Mouse (Mus musculus) monocyte, adult 5-6 weeks (primary cell): Measurements from ENCODE around the gene Bicd2. TPM values are rescaled to one million over a fixed set of nuclear protein-coding genes. Genes with fewer than 3 reads are reported as not detected.

Source experiments
- ATAC-seq: fragments of 153-309, 156-312 bp; replicated peaks from 2 replicates; pipeline ENCODE4 v1.8.0; 2017; ENCODE audit warnings: mild to moderate bottlenecking; ENCODE audit not compliant: low TSS enrichment, insufficient number of reproducible peaks, severe bottlenecking, poor library complexity, low FRiP score
- total RNA-seq: library from RNA; stranded (forward); fragments of 200-1000, 200-491, 200-594 nt; gene quantifications from 3 replicates; pipeline ENCODE4 v1.2.3, GENCODE M21; 2017

Bicd2 gene
- total RNA-seq, 1 experiment from 2014 or later, result 24.4 TPM

DNA sequence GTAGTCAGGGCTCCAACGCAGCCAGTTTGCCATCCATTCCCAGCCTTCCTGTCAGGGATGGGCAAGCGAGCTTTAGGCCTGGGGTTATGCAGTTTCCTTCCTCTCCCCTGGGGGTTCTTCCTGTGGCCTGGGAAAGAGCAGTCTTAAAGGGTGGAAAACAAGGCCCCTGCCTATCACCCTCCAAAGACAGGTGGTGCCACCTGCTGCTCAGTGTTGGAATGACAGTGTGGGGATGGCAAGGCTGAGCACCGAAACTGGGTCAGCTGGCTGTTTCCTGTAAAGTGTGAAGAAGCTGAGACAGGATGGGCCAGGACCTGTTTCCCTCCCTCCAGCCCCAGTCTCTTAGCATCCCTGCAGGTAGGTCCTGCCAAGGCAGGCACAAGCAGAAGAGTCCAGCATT lies 39.8 kb downstream of the Bicd2 start:
- peak; percentile 76 for ATAC-seq

DNA sequence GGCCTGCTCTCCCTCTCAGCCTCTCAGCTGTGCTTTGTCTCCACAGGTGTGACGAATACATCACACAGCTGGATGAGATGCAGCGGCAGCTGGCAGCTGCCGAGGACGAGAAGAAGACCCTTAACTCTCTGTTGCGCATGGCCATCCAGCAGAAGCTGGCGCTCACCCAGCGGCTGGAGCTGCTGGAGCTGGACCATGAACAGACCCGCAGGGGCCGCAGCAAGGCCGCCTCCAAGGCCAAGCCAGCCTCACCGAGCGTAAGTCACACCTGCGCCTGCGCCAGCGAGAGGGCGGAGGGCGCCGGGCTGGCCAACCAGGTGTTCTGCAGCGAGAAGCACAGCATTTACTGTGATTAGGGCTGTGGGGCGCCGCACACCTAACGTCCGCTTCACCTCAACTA lies 41.6 kb downstream of the Bicd2 start:
- no peak for ATAC-seq

DNA sequence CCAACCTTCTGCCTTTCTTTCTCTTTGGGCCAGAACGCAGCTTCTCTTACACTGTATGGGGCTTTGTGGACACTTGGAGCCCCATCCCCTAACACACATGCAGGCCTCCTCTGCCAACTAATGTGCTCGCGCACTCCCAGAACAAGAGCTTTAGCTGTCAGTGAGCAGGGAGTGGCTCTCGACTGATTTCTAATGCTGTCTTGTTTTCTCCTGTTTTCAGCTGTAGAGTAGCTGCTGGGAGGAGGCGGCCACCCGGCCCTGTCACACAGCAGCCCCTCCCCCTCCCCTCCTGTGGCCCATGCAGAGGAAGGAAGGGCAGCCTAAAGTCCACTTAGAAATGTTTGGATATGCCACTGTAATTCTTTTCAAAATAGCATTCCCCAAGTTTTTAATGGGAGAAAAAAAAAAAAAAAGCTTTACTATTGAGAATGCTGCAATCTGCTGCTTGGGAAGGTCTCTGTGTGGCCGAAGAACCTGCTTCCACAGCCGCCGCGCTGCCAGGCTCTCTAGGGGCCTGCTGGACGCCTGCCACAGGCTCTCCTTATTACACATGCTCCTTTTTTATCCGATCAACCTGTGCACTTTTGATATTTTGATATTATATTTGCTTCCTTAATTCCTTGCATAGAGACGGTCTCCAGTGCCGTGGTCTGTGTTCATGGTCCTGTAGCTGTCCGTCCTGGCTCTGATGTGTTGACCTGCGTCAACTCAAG lies 43.5 kb downstream of the Bicd2 start:
- ATAC-seq, result no peak

DNA sequence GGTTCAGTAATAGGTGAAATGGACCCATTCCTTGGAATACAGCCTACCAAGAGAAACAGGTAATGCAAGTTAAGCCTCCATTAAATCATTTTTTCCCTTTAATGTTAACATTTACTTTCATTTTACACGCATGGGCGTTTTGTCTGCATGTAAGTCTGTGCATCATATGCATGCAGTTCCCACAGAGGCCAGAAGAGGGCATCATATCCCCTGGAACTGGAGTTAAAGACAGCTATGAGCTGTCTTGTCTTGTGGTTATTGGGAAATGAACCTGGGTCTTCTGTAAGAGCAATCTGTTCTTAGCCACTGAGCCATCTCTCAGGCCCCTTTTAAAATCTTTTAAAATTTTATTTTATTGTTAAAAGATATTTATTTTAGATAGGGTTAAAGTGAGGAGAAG lies 50.0 kb downstream of the Bicd2 start:
- ATAC-seq, result no peak

DNA sequence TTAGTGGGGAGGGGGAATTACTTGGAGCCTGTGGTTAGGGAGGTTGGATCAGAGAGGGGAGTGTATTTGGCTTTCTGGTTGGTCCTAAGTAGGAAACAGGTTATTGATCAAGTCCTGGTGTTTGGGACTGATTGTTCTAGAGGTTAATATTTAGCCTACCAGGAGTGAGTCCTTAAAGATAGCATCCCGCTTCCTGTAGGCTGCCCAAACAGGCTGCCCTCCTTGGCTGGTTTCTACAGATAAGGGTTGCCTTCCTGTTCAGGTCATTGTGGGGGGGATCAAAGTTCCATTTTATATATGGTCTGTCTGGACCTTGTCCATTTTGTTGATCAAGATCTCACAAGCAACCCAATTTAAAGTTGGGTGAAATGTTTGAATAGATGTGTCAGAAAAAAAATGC lies 52.2 kb downstream of the Bicd2 start:
- ATAC-seq, result no peak

DNA sequence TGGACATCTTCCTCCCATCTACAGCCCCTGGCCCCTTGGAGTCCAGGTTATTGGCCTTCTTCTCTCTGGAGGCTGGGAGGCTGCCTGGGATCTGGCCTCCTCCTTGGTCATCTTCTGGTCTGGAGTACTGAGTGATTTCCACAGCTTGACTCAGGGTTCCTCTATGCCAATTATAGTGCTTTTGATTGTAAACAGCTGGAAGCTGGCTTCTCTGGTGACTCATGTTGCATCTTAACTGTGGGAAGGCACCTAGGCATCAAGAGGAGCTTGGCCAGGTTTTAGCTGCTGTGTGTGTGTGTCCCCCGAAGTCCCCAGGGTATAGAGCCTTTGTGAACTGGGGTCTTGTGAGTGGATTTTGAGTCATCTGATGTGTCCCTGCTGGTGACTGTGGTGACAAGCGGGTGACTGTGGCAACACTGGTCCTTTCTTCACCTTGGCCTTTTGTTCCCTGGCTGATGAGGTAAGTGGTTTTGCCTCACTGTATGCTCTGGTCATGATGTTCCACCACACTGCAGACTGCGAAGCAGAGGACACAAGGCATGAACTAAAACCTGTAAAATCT lies 53.6 kb downstream of the Bicd2 start:
- no peak for ATAC-seq

DNA sequence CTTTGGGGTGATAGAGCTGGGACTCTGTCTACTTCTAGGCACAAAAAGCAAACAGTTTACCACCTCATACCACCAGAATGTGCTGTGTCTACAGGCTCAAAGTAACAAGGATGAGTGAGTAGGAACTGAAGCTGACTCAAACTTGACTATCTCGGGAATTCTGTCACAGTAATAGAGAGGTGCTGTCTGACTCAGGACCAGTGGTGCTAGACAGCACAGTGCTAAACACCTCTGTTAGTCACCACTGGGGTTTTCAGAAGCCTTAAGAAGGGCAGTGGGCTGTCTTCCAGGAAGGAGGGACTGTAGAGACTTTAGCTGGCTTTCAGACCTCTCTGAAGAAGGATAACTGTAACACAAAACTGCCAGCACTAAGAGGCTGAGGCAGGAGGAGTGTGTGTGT lies 55.4 kb downstream of the Bicd2 start:
- no peak for ATAC-seq

DNA sequence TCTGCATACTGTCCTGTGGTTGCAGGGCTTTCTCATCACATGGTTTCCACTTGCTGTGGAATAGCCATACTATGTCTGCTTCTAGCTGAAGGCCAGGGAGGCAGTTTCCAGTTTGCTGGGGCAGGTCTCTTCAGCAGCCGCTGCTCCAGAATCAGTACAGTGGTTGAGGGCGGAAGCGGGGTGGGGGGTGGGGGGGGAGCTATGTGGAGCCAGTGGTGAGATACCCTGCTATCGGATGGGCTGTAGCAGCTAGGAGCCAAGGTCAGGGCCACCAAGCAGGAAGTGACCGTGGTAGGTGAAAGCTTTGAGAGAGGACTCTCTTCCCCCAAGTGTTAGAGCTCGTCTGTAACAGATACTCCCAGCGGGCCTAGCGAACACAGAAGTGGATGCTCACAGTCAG lies 56.8 kb downstream of the Bicd2 start:
- ATAC-seq, result no peak

DNA sequence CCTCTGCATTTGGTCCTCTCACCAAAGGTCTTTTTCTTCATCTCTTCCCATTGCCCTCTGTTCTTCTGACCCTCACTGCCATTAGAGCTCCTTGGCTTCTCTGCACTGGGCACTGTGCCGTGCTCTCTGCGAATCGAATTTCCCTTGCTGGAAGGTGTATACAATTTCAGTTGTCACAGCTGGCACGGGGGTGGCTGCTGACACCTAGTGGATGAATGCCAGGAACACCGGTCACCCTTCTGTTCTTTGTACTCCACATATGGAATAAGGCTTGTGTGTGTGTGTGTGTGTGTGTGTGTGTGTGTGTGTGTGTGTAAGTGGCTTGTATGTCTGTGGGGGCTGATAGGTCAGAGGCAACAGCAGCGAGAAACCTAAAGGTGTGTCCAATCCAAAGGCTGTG lies 58.8 kb downstream of the Bicd2 start:
- no peak for ATAC-seq

DNA sequence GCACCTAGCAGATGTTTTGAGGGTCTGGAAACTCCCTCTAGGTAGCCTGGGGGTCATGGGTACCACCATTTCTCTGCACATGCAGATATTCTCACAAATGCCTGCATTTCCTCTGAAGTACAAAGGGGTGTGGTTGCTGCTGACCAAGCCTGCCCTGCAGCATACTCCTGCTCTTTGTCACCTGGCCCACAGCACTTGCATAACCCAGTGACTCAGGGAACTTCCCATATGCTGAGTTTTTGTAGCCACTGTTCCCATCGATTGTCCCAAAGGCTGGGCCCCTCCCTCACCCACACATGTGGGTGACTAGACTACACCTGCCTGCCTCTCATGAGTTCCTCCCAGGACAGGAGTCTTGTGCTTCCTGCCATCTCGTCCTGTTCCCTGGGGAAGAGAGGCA lies 61.2 kb downstream of the Bicd2 start:
- ATAC-seq, result 0 out of 2 replicates have a peak, but pooled peaks have one; percentile 19

DNA sequence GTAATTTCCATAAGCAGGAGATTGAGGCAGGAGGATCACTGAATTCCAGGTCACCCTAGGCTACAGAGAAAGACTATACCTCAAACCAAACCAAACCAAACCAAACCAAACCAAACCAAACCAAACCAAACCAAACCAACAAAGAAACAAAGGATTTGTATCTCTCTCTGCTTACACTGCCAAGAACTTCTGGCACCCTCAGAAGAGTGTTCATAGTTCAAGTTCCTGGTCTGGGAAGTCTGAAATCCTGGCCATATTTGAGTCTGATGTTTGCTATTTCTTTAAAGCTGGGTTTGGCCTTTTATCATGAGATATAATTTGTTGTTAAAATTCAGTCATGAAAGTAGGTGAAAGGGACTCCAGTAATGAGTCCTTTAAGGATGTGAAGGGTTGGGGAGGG lies 66.4 kb downstream of the Bicd2 start:
- ATAC-seq, result no peak

DNA sequence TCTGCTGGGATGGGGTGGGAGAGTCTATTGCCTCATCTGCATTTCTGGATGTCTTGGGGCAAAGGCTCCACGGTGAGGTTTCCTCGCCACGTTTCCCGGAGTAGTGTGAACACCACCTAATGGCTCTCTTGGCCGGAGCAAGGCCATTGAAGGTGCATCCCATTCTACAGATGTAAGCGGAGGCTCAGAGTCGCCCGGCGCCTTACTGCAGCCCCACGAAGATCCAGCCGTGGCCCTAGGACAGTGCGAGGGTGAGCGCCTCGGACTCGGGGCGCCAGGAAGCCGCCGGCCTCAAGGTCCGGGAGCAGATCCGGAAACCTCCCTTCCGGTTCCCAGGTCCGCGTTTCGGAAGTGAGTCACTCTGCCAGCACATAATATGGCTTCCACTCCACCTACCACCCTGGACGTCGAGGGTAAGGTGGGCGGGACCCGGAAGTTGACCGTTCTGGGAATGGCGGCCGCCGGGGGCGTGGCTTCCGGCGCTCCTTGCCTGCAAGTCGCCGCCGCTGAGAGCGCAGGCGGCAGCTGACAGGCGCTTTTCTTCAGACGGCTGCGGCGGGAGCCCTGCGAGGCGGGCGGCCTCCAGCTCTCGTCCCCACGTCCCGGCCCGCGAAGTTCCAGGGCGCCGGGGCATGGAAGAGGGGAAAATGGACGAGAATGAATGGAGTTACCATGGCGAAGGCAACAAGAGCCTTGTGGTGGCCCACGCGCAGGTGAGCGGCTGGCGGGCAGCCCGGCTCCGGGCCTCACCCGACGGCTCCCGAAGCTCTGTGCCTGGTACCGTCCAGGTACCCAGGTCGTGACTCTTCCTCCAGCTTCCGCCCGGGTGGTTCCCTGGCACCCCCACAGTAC lies 79.6 kb downstream of the Bicd2 start, which contains the start of gene Ippk:
Gene Ippk (plus strand): TSS at position 496 of the 852 bp plus-strand sequence.
- peak; percentile 98 for ATAC-seq

DNA sequence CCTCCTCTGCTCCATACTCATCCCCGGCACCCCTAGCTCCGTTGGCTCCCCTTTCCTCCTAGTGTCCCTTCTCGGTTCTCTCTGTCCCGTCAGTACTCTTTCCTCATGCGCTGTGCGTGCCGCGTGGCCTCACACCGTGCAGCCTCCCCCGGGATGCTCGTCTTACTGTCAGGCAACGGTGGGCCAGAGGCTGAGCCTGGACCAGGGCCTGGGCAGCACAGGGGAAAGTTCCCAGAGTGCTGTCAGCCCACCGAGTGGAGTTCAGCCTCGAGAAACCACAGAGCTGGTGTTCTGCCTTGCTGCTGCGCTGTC lies 80.2 kb downstream of the Bicd2 start:
- ATAC-seq, result 0 out of 2 replicates have a peak, but pooled peaks have one; percentile 24

DNA sequence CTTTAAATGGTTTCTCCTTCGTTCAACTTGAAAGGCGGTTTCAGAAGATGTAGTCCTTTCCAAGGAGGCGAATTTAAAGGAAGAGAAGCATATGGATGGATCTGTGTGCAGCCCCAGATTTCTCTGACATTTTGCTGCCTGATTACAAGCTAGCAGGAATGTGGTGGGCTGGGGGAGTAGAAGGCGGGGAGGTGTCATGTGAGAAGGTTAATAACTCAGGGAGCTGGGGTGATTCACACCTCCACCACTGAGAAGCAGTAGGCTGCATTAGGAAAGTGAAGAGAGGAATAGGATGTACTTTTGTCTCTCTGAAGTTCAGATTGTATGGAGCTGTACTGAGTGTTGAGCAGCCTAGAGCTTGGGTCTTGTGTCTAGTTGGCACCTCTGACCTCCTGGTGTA lies 80.6 kb downstream of the Bicd2 start:
- no peak for ATAC-seq

DNA sequence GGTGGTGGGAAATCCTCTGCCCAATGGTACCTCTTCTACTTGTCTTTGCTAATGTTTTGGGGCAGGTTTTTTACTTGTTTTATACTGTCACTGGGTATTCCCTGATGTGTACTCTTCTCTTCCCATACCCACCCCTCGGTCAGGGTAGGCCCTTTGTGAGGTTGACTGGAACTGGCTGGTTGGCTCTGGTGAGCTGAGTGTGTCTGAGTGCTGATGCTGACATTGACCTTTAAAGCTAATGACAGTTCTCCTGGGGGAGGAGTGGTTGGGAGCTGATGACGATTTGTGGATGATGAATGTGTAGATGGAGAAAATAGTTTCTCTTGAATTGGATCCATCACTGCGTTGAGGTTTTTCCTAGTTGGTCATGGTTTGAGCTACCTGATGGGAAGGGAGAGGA lies 85.4 kb downstream of the Bicd2 start:
- no peak for ATAC-seq

DNA sequence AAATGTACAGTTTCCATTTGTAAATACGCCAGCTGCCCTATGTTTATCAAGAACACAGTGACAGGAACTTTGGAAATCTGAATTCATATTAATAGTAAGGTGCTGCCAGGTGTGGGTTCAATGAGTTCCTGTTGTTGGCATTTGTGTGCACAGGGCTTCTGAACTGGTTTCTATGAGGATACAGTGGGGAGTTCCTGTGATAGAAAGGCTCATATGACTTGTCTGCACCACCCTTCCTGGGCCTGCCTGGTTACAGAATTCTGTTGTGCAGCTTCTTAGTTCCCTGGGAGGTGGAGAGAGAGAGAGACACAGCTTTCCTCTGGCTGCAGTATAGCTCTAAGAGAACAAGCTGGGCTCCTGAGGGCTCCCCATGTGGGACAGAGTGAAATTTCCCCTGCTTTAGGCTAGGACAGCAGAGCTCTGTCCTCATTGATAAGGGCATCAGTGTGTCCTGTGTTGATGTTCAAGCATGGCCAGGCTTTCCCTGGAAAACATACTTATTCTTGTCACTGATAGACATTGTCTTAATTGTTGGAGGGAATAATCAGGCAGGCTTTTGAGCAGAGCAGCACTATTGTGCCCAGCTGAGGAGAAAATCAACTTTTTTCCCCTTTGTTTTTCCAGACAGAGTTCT lies 86.8 kb downstream of the Bicd2 start:
- no peak for ATAC-seq

DNA sequence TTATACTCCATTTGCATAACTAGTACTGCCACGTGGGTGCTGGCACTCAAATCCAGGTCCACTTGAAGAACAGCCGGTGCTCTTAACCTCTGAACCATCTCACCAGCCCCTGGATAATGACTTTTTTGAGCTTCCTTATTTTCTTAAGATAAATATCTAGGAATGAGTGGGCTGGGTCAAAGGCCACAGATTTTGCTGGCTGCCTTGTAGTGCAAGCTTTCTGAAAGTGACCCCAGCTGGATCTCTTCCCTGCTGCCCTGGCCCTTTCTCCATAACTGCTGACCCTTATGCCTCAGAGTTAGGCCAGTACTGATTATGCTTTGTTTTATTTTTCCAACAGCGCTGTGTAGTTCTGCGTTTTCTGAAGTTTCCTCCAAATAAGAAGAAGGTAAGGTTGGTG lies 89.1 kb downstream of the Bicd2 start:
- no peak for ATAC-seq

DNA sequence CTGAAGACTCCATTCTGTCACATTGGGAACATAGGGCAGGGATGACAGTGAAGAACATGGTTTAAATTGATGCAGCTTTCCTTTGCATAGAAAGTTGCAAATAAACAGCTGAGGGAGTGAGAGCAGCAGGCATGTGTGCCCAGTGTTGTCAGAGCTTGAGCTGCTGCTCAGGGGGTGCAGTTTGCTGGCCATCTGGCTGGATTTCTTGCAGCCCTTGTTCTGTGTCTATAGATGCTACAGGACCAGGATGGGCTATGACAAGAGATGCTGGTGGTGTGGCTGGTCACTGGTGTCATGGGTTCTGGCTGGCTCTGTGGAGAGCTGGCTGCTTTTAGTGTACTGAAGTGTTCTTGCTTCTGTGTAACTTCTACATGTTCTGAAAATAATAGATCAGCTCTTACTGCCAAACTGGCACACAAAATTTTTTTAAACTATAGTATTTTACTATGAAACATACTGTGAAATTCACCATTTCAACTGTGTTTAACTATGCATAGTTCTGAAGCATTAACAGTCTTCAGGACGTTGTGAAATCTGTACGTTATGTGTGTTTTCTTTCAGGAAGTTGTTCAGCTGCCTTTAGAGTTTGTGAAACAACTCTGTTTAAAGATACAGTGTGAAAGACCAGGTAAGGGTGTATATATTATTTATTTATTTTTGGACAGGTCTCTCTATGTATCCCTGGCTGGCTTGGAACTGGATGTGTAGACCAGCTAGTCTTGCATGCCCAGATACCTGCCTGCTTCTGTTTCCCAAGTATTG lies 92.1 kb downstream of the Bicd2 start:
- ATAC-seq, result no peak

DNA sequence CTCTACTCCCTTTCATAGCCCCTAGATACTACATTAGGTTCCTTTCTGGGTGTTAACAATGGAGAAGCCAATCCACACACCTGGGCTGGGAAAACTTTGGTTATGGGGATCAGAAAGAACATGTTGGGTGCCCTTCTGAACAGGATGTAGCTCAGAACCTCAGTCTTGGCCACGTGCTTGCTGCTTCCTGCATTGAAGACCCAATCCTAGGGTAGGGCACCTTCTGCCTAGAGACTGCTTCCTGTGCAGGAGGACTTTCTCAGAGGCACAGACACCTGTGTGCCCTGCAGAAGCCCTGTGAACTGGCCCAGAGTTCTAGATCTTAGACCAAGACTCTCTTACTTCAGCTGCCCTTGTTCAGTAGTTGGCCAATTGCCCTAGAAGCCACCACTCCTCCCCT lies 94.4 kb downstream of the Bicd2 start:
- ATAC-seq, result no peak
